Mouse (Mus musculus): Measurements from ENCODE around the gene Gpr143. TPM values are rescaled to one million over a fixed set of nuclear protein-coding genes. Genes with fewer than 3 reads are reported as not detected.

The Gpr143 gene
- polyA plus RNA-seq (2017; shearing (Covaris generic)) = not detected

GRCm38 (mm10) chrX:152781720-152782403 is at the start of gene Gpr143:
Gpr143 (plus strand) TSS chrX:152781921.

GRCm38 (mm10) chrX:152768891-152769599 is 12.7 kb upstream of the Gpr143 start, which contains the start of gene Shroom2:
Shroom2 (minus strand) TSS chrX:152769465.

Other genes with a start within 250 kb of the Gpr143 start
- gene Cldn34a, start 218.6 kb upstream of the Gpr143 start, polyA plus RNA-seq (2017; shearing (Covaris generic)) = not detected
- gene Shroom2, start 12.5 kb upstream of the Gpr143 start, polyA plus RNA-seq (2017; shearing (Covaris generic)) = not detected
- gene Usp51, start 224.5 kb downstream of the Gpr143 start, polyA plus RNA-seq (2017; shearing (Covaris generic)) = not detected